Mouse (Mus musculus) testis, adult 2 months (tissue): Measurements from ENCODE around the gene Kctd21. TPM values are rescaled to one million over a fixed set of nuclear protein-coding genes. Genes with fewer than 3 reads are reported as not detected.
A peak's percentile ranks its signal among the peaks of the same experiment; 100 is the strongest.

Experiments used
- H3K27ac ChIP-seq: fragments of 200-500 bp; 2 replicates; pipeline ENCODE4 v1.5.1; 2012; ENCODE audit warnings: low read depth, low read length; ENCODE audit not compliant: control insufficient read depth, insufficient read depth
- H3K27me3 ChIP-seq: fragments of 200-500 bp; 2 replicates; pipeline ENCODE4 v1.6.1; 2012; ENCODE audit warnings: mild to moderate bottlenecking, low read length, moderate library complexity; ENCODE audit not compliant: control insufficient read depth, insufficient read depth
- H3K36me3 ChIP-seq: fragments of 200-500 bp; 2 replicates; pipeline ENCODE4 v1.6.1; 2012; ENCODE audit warnings: mild to moderate bottlenecking, low read length; ENCODE audit not compliant: control insufficient read depth, insufficient read depth
- H3K4me1 ChIP-seq: fragments of 200-500 bp; 2 replicates; pipeline ENCODE4 v1.6.1; 2012; ENCODE audit warnings: low read length; ENCODE audit not compliant: control insufficient read depth, insufficient read depth
- H3K4me3 ChIP-seq: fragments of 200-500 bp; 2 replicates; pipeline ENCODE4 v1.5.1; 2012; ENCODE audit warnings: low read depth, mild to moderate bottlenecking, low read length, moderate library complexity, mixed read lengths; ENCODE audit not compliant: control insufficient read depth
- CTCF ChIP-seq: fragments of 200-500 bp; IDR thresholded peaks from 2 replicates; pipeline ENCODE4 v1.5.1; 2012; ENCODE audit warnings: low read depth, mild to moderate bottlenecking, inconsistent platforms, low read length, moderate library complexity; ENCODE audit not compliant: control insufficient read depth, insufficient read depth, insufficient replicate concordance
- POLR2A ChIP-seq: fragments of 200-500 bp; IDR thresholded peaks from 2 replicates; pipeline ENCODE4 v1.6.1; 2012; ENCODE audit warnings: low read depth, mild to moderate bottlenecking, inconsistent platforms, low read length, moderate library complexity; ENCODE audit not compliant: control insufficient read depth
- polyA plus RNA-seq: library from polyadenylated mRNA; depleted of rRNA; stranded (reverse); fragments of >200 nt; gene quantifications from 2 replicates; pipeline ENCODE4 v1.2.3, GENCODE M21; 2012

Kctd21 gene
- polyA plus RNA-seq, 1 experiment = 1.2 TPM

- no peak overlapping the region for H3K27ac ChIP-seq
- no peaks in the 10 kb centered on the region for H3K4me1 ChIP-seq
- H3K36me3 ChIP-seq = peaks cover 3% of the 10 kb centered on the region
- H3K27me3 ChIP-seq = no peaks in the 10 kb centered on the region
- TF ChIP-seq POLR2A = no peak
- TF ChIP-seq CTCF = no peak
- H3K4me3 ChIP-seq = no peak overlapping the region
Observed at GRCm38 (mm10) chr7:97302876-97303275, 29.3 kb upstream of the Kctd21 start.

- no peak overlapping the region for H3K27ac ChIP-seq
- no peaks in the 10 kb centered on the region for H3K4me1 ChIP-seq
- H3K36me3 ChIP-seq = peaks cover 3% of the 10 kb centered on the region
- TF ChIP-seq POLR2A (no peak), CTCF (no peak)
- no peaks in the 10 kb centered on the region for H3K27me3 ChIP-seq
- peak overlapping the region; percentile 49; the same call in 1 of the 2 replicates for H3K4me3 ChIP-seq
Observed at GRCm38 (mm10) chr7:97303614-97304013, 28.5 kb upstream of the Kctd21 start.

DNA sequence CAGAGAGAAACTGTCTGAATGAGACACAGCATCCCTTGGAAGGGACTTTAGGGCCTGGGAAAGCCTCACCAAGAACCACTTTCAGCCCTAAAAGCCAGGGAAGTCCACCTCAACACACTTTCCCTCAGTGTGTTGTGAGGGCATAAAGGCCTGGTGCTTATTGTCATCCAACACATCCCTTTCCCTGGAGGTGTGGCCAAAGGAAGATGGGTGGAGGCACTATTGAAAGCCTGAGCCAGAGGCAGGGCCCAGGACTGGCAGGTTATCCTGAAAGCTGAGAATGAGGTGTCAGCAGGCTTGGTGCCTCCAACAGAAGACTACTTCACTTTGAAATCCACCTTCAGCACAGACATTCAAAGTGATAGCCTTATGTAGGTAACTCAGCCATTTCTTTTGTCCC is 27.7 kb upstream of the Kctd21 start:
- Histone ChIP-seq H3K4me3 (peak overlapping the region; percentile 49), H3K27ac (peak overlapping the region; percentile 45; the same call in 1 of the 2 replicates), H3K4me1 (no peaks in the 10 kb centered on the region), H3K36me3 (peaks cover 3% of the 10 kb centered on the region), H3K27me3 (no peaks in the 10 kb centered on the region)
- TF ChIP-seq CTCF = no peak

- H3K36me3 ChIP-seq = peaks cover 2% of the 10 kb centered on the region
- no peak overlapping the region for H3K27ac ChIP-seq
- peak overlapping the region; percentile 49 for H3K4me3 ChIP-seq
- H3K27me3 ChIP-seq = no peaks in the 10 kb centered on the region
- TF ChIP-seq POLR2A (no peak), CTCF (no peak)
- no peaks in the 10 kb centered on the region for H3K4me1 ChIP-seq
Observed at GRCm38 (mm10) chr7:97305206-97305605, 26.9 kb upstream of the Kctd21 start.

- no peak for TF ChIP-seq CTCF
- no peak for TF ChIP-seq POLR2A
- Histone ChIP-seq H3K36me3 (no peaks in the 10 kb centered on the region; the same call in 1 of the 2 replicates), H3K4me3 (no peak overlapping the region), H3K27ac (no peak overlapping the region), H3K4me1 (no peaks in the 10 kb centered on the region), H3K27me3 (no peaks in the 10 kb centered on the region)
Observed at GRCm38 (mm10) chr7:97306813-97307212, 25.3 kb upstream of the Kctd21 start.

DNA sequence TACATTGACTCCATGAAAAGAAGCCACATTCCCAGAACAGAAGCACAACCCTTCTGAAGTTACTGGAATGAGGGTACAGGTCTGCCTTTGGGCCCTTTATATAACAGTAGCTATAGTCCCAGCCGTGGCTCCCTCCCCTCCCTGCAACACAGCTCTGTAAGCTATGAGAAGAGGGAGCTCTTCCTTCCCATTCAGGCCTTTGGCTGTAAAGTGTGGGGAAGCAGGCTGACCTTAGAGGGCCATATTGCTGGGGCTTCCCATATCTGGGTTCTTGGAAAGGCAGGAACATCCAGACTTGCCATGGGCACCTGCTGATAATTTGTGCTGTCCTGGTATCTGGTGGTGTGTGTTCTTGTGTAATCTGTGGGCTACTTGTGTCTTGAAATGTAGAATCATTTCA is 24.6 kb upstream of the Kctd21 start:
- TF ChIP-seq POLR2A (no peak), CTCF (no peak)
- no peaks in the 10 kb centered on the region for H3K4me1 ChIP-seq
- no peak overlapping the region for H3K27ac ChIP-seq
- H3K27me3 ChIP-seq = no peaks in the 10 kb centered on the region
- no peak overlapping the region for H3K4me3 ChIP-seq
- no peaks in the 10 kb centered on the region; the same call in 1 of the 2 replicates for H3K36me3 ChIP-seq

DNA sequence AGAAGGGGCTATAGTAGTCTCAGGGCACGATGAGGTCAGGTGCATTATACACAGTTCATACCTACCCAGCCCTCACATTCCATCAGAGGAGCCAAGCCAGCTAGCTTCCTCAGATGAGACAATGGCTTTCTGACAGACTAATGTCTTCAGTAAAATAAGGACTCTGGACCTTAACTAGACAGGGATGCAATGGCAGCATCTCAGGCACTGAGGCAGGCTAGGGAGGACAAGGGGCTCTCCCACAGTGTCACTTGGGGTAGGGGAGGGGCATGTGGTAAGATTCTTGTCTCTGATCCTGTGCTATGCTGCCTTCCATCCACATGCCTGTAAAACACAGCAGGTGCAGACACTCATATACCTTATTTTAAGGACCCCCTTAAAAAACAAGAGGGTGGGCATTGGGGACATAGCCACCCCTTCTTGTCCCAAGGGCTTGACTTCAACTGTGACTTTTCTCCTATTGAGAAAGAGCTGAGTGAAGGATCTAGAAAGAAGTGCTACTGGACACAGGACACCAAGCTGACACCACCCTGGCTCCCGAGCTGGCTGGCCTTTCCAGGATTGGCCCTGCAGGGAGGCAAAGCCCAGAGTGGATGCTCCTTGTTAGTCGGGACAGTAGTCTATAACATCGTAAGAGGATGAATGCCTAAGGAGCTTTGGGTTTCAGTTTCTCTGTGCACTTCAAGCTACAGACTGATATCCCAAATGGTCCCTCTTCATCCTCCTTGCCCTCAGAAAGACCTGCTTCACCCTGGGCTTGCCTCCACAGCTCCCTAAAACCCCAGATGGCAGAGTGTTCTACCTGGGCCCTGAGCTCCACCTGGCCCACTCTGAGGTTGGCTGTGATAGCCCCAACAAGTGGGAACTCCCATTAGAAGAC is 22.4 kb upstream of the Kctd21 start:
- no peaks in the 10 kb centered on the region for H3K4me1 ChIP-seq
- H3K27ac ChIP-seq = no peak overlapping the region
- H3K27me3 ChIP-seq = no peaks in the 10 kb centered on the region
- no peak for TF ChIP-seq POLR2A
- TF ChIP-seq CTCF = no peak
- H3K36me3 ChIP-seq = no peaks in the 10 kb centered on the region
- no peak overlapping the region for H3K4me3 ChIP-seq

DNA sequence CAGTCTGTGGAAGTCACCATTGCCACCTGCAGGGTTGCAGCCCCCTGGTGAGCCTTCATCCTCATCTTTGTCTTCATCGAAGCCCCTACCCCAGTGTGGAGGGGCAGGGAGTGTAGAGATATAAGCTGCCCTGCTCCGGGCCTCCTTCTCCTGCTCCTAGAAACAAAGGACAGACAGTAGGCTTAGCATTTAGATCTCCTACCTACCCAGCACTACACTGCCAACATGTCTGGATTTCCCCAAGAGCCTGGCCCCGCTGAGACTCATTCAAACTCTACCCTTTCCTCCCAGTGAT is 21.8 kb upstream of the Kctd21 start:
- no peaks in the 10 kb centered on the region for H3K27me3 ChIP-seq
- no peak overlapping the region for H3K27ac ChIP-seq
- H3K4me1 ChIP-seq = no peaks in the 10 kb centered on the region
- no peak overlapping the region for H3K4me3 ChIP-seq
- no peaks in the 10 kb centered on the region for H3K36me3 ChIP-seq
- TF ChIP-seq CTCF = no peak
